Mouse (Mus musculus) ZHBTc4 (cell line): ENCODE results near the gene Fggy.

Source experiments
- DNase-seq: peaks from one replicate; pipeline ENCODE4 v3.0.0-alpha.2; 2011; ENCODE audit warnings: low read depth, low spot score

Gene Fggy

GRCm38 (mm10) chr4:95557333-95557956 is at the start of gene Fggy:
Gene Fggy, plus strand, starts transcription at chr4:95557507.
- DNase-seq, result peak; percentile 95

GRCm38 (mm10) chr4:95507946-95508311 is 49.4 kb upstream of the Fggy start:
- no peak for DNase-seq

GRCm38 (mm10) chr4:95518382-95518781 is 38.9 kb upstream of the Fggy start:
- no peak for DNase-seq

- no peak for DNase-seq
Measured at GRCm38 (mm10) chr4:95519975-95520642, 37.2 kb upstream of the Fggy start.

GRCm38 (mm10) chr4:95520643-95521032 is 36.7 kb upstream of the Fggy start:
- no peak for DNase-seq

GRCm38 (mm10) chr4:95526588-95526987 is 30.7 kb upstream of the Fggy start:
- DNase-seq, result no peak

GRCm38 (mm10) chr4:95530757-95531156 is 26.6 kb upstream of the Fggy start:
- peak; percentile 8 for DNase-seq

- DNase-seq, result no peak
Measured at GRCm38 (mm10) chr4:95533946-95534345, 23.4 kb upstream of the Fggy start.

- no peak for DNase-seq
Measured at GRCm38 (mm10) chr4:95541382-95542038, 15.8 kb upstream of the Fggy start.

GRCm38 (mm10) chr4:95542039-95542790 is 15.1 kb upstream of the Fggy start:
- no peak for DNase-seq

GRCm38 (mm10) chr4:95543529-95543928 is 13.8 kb upstream of the Fggy start:
- DNase-seq, result no peak

- no peak for DNase-seq
Measured at GRCm38 (mm10) chr4:95556663-95557332, 509 bp upstream of the Fggy start.

GRCm38 (mm10) chr4:95558271-95558888 is 1.1 kb downstream of the Fggy start:
- DNase-seq, result no peak

GRCm38 (mm10) chr4:95571621-95572020 is 14.3 kb downstream of the Fggy start:
- no peak for DNase-seq

GRCm38 (mm10) chr4:95573704-95574103 is 16.4 kb downstream of the Fggy start:
- no peak for DNase-seq

GRCm38 (mm10) chr4:95575411-95575911 is 18.2 kb downstream of the Fggy start:
- no peak for DNase-seq

GRCm38 (mm10) chr4:95579183-95579582 is 21.9 kb downstream of the Fggy start:
- no peak for DNase-seq

GRCm38 (mm10) chr4:95584107-95584762 is 26.9 kb downstream of the Fggy start:
- no peak for DNase-seq

- no peak for DNase-seq
Measured at GRCm38 (mm10) chr4:95586274-95587001, 29.1 kb downstream of the Fggy start.
